Mouse (Mus musculus) lung, postnatal 0 days (tissue): ENCODE results near the gene Srp9. TPM values are rescaled to one million over a fixed set of nuclear protein-coding genes. Genes with fewer than 3 reads are reported as not detected.
A peak's percentile ranks its signal among the peaks of the same experiment; 100 is the strongest.

Experiments
- ATAC-seq: fragments of 200-750 bp; cut with Nextera tagmentation; 2 replicates; pipeline ENCODE4 v1.8.0; 2017; ENCODE audit warnings: moderate library complexity
- DNase-seq: peaks from one replicate; pipeline ENCODE4 v3.0.0-alpha.2; 2016; ENCODE audit warnings: low spot score
- H3K27ac ChIP-seq: fragments of 300-500 bp; sonication (generic); 2 replicates; pipeline ENCODE4 v1.5.1; 2014; ENCODE audit warnings: antibody characterized with exemption, mild to moderate bottlenecking, low read length, mixed read lengths
- H3K27me3 ChIP-seq: fragments of 300-500 bp; sonication (generic); replicated peaks from 2 replicates; pipeline ENCODE4 v1.6.1; 2014; ENCODE audit warnings: low read length, mixed read lengths; ENCODE audit not compliant: insufficient read depth
- H3K36me3 ChIP-seq: fragments of 300-500 bp; sonication (generic); 2 replicates; pipeline ENCODE4 v1.6.1; 2014; ENCODE audit warnings: low read length, mixed read lengths; ENCODE audit not compliant: insufficient read depth
- H3K4me1 ChIP-seq: fragments of 300-500 bp; sonication (generic); 2 replicates; pipeline ENCODE4 v1.6.1; 2014; ENCODE audit warnings: antibody characterized with exemption, low read depth, low read length, mixed read lengths; ENCODE audit not compliant: insufficient read depth
- H3K4me2 ChIP-seq: fragments of 300-500 bp; sonication (generic); replicated peaks from 2 replicates; pipeline ENCODE4 v1.6.1; 2014; ENCODE audit warnings: low read depth, mild to moderate bottlenecking, low read length, moderate library complexity, mixed read lengths
- H3K4me3 ChIP-seq: fragments of 300-500 bp; sonication (generic); 2 replicates; pipeline ENCODE4 v1.5.1; 2014; ENCODE audit warnings: low read depth, low read length
- H3K9ac ChIP-seq: fragments of 300-500 bp; sonication (generic); replicated peaks from 2 replicates; pipeline ENCODE4 v1.6.1; 2014; ENCODE audit warnings: low read depth, mild to moderate bottlenecking
- H3K9me3 ChIP-seq: fragments of 300-500 bp; sonication (generic); 2 replicates; pipeline ENCODE4 v1.6.1; 2016; ENCODE audit warnings: low read length, mixed read lengths
- CTCF ChIP-seq: IDR thresholded peaks from 2 replicates; pipeline ENCODE4 v1.5.1; 2016; ENCODE audit warnings: antibody characterized with exemption, mild to moderate bottlenecking
- EP300 ChIP-seq: IDR thresholded peaks from 2 replicates; pipeline ENCODE4 v1.6.1; 2016; ENCODE audit warnings: antibody characterized with exemption, mild to moderate bottlenecking, control low read depth
- WGBS: fragments of 180-500 bp; shearing (Covaris S2); extraction: QIAGEN DNeasy Blood & Tissue Kit; methylation state at CpG from one replicate; pipeline ENCODE4 v1.1.7; 2014; 5-methylcytosine and 5-hydroxymethylcytosine counted together
- polyA plus RNA-seq: library from polyadenylated mRNA; unstranded; fragments of >200 nt; fragmentation: Nextera tagmentation; extraction: Ambion mirVana; gene quantifications from 2 replicates; pipeline ENCODE4 v1.2.1, GENCODE M21; 2015

Srp9 gene
- polyA plus RNA-seq, 1 experiment from 2014 or later: 146 TPM

DNA sequence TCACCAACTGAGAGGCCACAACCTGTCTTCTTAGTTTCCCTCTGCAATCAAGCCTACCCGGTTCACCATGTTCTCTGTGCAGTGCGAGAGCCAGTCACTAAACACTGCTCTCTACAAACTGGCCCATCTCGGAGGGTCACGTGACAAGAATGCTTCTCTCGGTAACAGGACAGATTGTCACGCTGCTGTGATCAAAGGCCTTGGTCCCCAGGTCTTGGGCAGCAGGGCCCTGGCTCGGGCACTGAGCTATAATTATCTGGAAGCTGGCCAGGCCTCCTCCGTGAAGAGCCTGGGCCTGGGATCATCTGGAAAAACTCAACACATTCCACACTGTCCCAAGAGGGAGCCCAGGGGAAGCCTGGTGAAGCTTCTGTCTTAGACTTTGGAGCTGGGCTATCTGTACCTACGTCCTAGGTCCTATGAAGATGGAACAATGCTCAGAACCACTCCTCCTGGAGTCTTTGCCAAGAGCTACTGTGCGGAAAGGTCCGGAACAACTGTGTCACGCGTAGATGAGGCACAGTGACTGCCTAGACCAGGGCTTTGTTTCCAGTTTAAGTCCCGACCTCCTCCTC lies 35.6 kb upstream of the Srp9 start:
- H3K4me2 ChIP-seq: no peak overlapping the region
- 46% methylated on average over 14 of the region's 14 CpGs for WGBS
- peak overlapping the region; percentile 34; the same call in 1 of the 2 replicates for H3K27ac ChIP-seq
- 0 out of 2 replicates have a peak, but pooled peaks cover 3% of the 10 kb centered on the region for H3K27me3 ChIP-seq
- TF ChIP-seq CTCF (no peak), EP300 (no peak)
- H3K9me3 ChIP-seq: no peaks in the 10 kb centered on the region
- no peak overlapping the region for H3K4me3 ChIP-seq
- ATAC-seq (peak; percentile 15; the same call in 1 of the 2 replicates), DNase-seq (no peak)
- peaks cover 34% of the 10 kb centered on the region; the same call in 1 of the 2 replicates for H3K4me1 ChIP-seq
- H3K36me3 ChIP-seq: no peaks in the 10 kb centered on the region
- H3K9ac ChIP-seq: no peak overlapping the region

GRCm38 (mm10) chr1:182089600-182090297 lies 34.8 kb upstream of the Srp9 start:
- Histone ChIP-seq H3K4me3 (no peak overlapping the region), H3K4me2 (no peak overlapping the region), H3K9me3 (no peaks in the 10 kb centered on the region), H3K27me3 (0 out of 2 replicates have a peak, but pooled peaks cover 3% of the 10 kb centered on the region), H3K27ac (no peak overlapping the region), H3K9ac (no peak overlapping the region), H3K4me1 (peaks cover 34% of the 10 kb centered on the region; the same call in 1 of the 2 replicates), H3K36me3 (no peaks in the 10 kb centered on the region)
- 43% methylated on average over 15 of the region's 15 CpGs for WGBS
- no peak for DNase-seq
- ATAC-seq: no peak
- TF ChIP-seq EP300 (no peak), CTCF (no peak)

GRCm38 (mm10) chr1:182090298-182090677 lies 34.2 kb upstream of the Srp9 start:
- no peak for DNase-seq
- H3K27me3 ChIP-seq: no peaks in the 10 kb centered on the region
- H3K36me3 ChIP-seq: no peaks in the 10 kb centered on the region
- H3K9me3 ChIP-seq: no peaks in the 10 kb centered on the region
- 26% methylated on average over 5 of the region's 5 CpGs for WGBS
- H3K4me1 ChIP-seq: peaks cover 32% of the 10 kb centered on the region; the same call in 1 of the 2 replicates
- no peak overlapping the region for H3K4me3 ChIP-seq
- ATAC-seq: no peak
- no peak overlapping the region for H3K4me2 ChIP-seq
- H3K27ac ChIP-seq: peak overlapping the region; percentile 14; the same call in 1 of the 2 replicates
- no peak for TF ChIP-seq CTCF
- H3K9ac ChIP-seq: no peak overlapping the region

DNA sequence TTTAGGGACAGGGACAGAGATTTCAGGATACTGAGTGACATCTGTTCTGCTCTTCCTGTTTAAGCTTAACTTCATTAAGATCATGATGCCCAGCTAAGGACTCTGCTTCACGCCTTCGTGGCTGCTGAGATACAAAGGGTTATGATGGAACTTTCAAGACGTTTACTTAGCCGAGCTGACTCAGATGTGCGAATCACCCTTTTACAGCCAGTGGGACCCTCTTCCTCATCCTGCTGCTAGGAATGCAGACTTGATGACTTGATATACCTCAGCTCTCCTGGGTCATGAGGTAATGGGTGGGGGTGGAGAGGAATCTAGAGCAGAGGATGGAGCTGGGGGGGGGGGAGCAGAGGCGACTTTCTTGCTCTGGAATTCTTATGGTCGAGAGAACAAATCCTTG lies 33.3 kb upstream of the Srp9 start:
- no peaks in the 10 kb centered on the region for H3K27me3 ChIP-seq
- H3K4me1 ChIP-seq: peaks cover 30% of the 10 kb centered on the region; the same call in 1 of the 2 replicates
- no peak for TF ChIP-seq CTCF
- TF ChIP-seq EP300: no peak
- H3K4me3 ChIP-seq: no peak overlapping the region
- no peak overlapping the region for H3K27ac ChIP-seq
- ATAC-seq (no peak), DNase-seq (no peak)
- 27% methylated on average over 7 of the region's 7 CpGs for WGBS
- no peak overlapping the region for H3K9ac ChIP-seq
- no peak overlapping the region for H3K4me2 ChIP-seq
- no peaks in the 10 kb centered on the region for H3K36me3 ChIP-seq
- H3K9me3 ChIP-seq: no peaks in the 10 kb centered on the region

DNA sequence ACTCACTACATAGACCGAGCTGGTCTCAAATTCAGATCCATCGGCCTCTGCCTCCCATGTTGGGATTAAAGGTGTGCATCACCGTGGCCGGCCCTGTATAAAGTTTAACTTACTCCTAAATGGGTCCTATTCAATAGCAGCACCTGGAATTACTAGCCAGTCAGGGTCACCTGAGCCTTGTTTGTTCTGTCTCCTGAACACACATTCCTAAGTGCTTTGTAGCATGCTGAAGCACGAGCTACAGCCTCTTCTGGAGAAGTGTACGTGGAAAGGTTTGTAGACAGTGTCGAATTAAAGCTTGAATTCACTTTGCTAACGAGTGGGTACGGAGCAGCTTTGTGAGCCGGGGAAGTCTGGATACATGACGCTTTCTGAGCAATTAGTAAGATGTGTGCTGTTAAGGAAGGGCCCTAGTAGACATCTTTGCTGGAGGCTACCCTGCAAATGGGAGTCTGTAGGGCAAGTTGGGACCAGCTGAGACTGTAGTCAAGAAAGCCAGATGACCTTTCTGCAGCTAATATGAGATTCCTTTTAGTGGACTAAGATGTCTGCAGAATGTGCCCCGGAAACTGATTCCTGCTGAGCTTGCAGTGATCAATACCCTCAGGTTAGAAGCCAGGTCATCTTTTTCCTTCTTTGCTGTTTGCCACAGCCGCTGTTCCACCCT lies 32.7 kb upstream of the Srp9 start:
- ATAC-seq (peak; percentile 65), DNase-seq (peak; percentile 83)
- H3K36me3 ChIP-seq: no peaks in the 10 kb centered on the region
- no peak overlapping the region for H3K4me2 ChIP-seq
- H3K4me1 ChIP-seq: peaks cover 26% of the 10 kb centered on the region; the same call in 1 of the 2 replicates
- peak overlapping the region; percentile 5; the same call in 1 of the 2 replicates for H3K27ac ChIP-seq
- no peak overlapping the region for H3K9ac ChIP-seq
- WGBS: 60% methylated on average over 13 of the region's 13 CpGs
- H3K9me3 ChIP-seq: no peaks in the 10 kb centered on the region
- 0 out of 2 replicates have a peak, but pooled peaks have one; percentile 31 for TF ChIP-seq EP300
- TF ChIP-seq CTCF: no peak
- no peak overlapping the region for H3K4me3 ChIP-seq
- H3K27me3 ChIP-seq: no peaks in the 10 kb centered on the region

DNA sequence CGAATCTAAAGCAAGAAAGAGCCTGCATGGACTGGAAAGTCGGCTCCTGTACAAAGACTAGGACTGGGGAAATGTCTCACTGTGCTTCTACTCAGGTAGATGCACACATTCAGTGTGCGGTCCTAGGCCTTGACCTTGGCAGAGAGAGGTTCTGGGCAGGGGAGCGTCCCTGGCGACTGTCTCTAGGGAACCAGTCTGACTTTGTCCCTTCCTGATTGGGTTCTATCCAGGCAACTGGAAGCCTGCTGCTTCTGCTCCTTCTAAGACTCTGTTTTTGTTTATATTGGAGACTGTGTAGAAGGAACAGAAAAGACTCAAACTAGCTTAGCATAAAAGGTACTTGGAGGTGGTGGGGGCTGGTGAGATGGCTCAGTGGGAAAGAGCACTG lies 32.1 kb upstream of the Srp9 start:
- no peak for DNase-seq
- H3K27me3 ChIP-seq: no peaks in the 10 kb centered on the region
- 55% methylated on average over 5 of the region's 5 CpGs for WGBS

More for the DNA sequence above, 32.1 kb upstream of the Srp9 start:
- Histone ChIP-seq H3K4me1 (peaks cover 24% of the 10 kb centered on the region; the same call in 1 of the 2 replicates), H3K36me3 (no peaks in the 10 kb centered on the region), H3K9me3 (no peaks in the 10 kb centered on the region), H3K27ac (no peak overlapping the region), H3K4me3 (no peak overlapping the region), H3K4me2 (no peak overlapping the region), H3K9ac (no peak overlapping the region)
- TF ChIP-seq EP300 (no peak), CTCF (no peak)
- ATAC-seq: no peak
